12 mouse cellular contexts compared by ENCODE assay signal in the genomic region with DNA sequence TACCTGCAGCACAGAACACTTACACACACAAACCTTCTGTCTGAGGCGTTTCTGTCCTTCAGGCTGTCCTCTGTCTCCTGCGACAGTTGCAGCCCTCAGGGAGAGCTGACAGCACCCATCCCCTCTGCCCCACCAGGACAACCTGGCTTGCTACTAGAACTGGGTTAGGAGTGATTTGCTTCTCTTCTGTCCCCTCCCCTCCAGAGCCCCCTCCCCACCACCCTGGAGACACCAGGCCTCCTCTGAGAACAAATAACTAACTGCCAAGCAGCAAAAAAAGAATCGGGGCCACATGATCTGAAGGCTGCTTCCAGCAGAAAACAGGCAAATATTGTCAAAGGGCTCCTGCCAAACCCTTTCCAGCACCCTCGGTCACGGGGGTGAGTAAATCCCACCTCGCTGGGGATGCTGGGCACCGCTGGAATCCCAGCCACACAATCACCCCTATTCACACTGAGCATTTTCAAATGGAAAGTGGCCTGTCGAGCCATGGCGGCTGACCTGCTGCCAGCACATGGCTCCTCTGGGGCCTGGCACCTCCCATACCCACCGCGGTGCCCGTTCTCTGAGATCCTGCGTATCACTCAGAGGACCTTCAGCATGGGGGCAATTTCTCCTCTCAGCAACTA. TPM values are rescaled to one million over a fixed set of nuclear protein-coding genes. Genes with fewer than 3 reads are reported as not detected.
DNase-seq lines count a peak whose midpoint lies in the region; ATAC-seq and TF ChIP-seq lines count a peak whose summit lies in the region.
"Had no signal": no experiment of that assay in that cellular context is flagged by ENCODE, and none has a peak within 500 bp of the region (broad histone marks: within the 10 kb centered on the region; RNA-seq: fewer than 3 reads in every experiment).

No protein-coding gene starts in this region.

- H3K4me3 ChIP-seq in heart, adult 2 months: no peak overlapping the region
- H3K4me3 ChIP-seq in heart, embryonic 12.5 days: no peak overlapping the region
- no peak overlapping the region for H3K4me3 ChIP-seq in kidney, embryonic 16.5 days (ENCODE audit: low read length)
- no peak overlapping the region for H3K4me3 ChIP-seq in intestine, embryonic 16.5 days (ENCODE audit: low read length)
- H3K4me3 ChIP-seq: liver, embryonic 15.5 days had no signal

- no peak for TF ChIP-seq EP300 in heart, adult 2 months (IDR thresholded peaks at IDR 0.05; ENCODE audit: insufficient read depth, low read depth, low read length)

- no peaks in the 10 kb centered on the region for H3K79me2 ChIP-seq in heart, adult 2 months (replicated peaks; ENCODE audit: control insufficient read depth, insufficient read depth, low read length)

- no peaks in the 10 kb centered on the region for H3K36me3 ChIP-seq in heart, adult 2 months (ENCODE audit: control insufficient read depth, insufficient read depth, low read length)
- H3K36me3 ChIP-seq in heart, embryonic 12.5 days: no peaks in the 10 kb centered on the region
- H3K36me3 ChIP-seq in kidney, embryonic 16.5 days (ENCODE audit: insufficient read depth, low read length): no peaks in the 10 kb centered on the region
- no peaks in the 10 kb centered on the region for H3K36me3 ChIP-seq in intestine, embryonic 16.5 days (ENCODE audit: control insufficient read depth, insufficient read depth, low read length)
- H3K36me3 ChIP-seq: liver, embryonic 15.5 days had no signal

- WGBS in heart, adult 2 months: 80% methylated on average over 13 of the region's 13 CpGs
- WGBS in heart, embryonic 12.5 days: 77% methylated on average over 13 of the region's 13 CpGs
- WGBS in kidney, embryonic 16.5 days: 70% methylated on average over 13 of the region's 13 CpGs
- 62% methylated on average over 13 of the region's 13 CpGs for WGBS in intestine, embryonic 16.5 days

- no peaks in the 10 kb centered on the region for H3K27me3 ChIP-seq in heart, adult 2 months (ENCODE audit: control insufficient read depth, insufficient read depth, low read length)
- peaks cover 4% of the 10 kb centered on the region; the same call in 1 of the 2 replicates for H3K27me3 ChIP-seq in heart, embryonic 12.5 days (replicated peaks)
- no peaks in the 10 kb centered on the region for H3K27me3 ChIP-seq in kidney, embryonic 16.5 days (ENCODE audit: insufficient read depth, low read length)
- H3K27me3 ChIP-seq in intestine, embryonic 16.5 days (replicated peaks; ENCODE audit: control insufficient read depth, insufficient read depth, low read length): no peaks in the 10 kb centered on the region
- H3K27me3 ChIP-seq: liver, embryonic 15.5 days had no signal

- no peak for TF ChIP-seq CTCF in heart, adult 2 months (IDR thresholded peaks at IDR 0.05)

- DNase-seq in heart, adult 2 months: peak in 1 of 2 experiments; percentile 7
- peak; percentile 18 for DNase-seq in brain, adult 2 months (ENCODE audit: low read depth, low spot score)
- peak; percentile 28 to 41 for DNase-seq in cerebellum, postnatal 10 days
- peak; percentile 30 to 50 for DNase-seq in layer of hippocampus, postnatal 36 days
- DNase-seq in B cell, adult 2 months: no peak
- DNase-seq: kidney, postnatal 10 days; thymus, postnatal 36 days had no signal

- intact Hi-C loops in heart, adult 2 months (cut with DNase I): no loop called here

- H3K9me3 ChIP-seq in heart, embryonic 12.5 days (replicated peaks): no peaks in the 10 kb centered on the region
- H3K9me3 ChIP-seq in kidney, embryonic 16.5 days (ENCODE audit: low read length): no peaks in the 10 kb centered on the region
- H3K9me3 ChIP-seq in intestine, embryonic 16.5 days (ENCODE audit: control insufficient read depth, low read length): no peaks in the 10 kb centered on the region
- H3K9me3 ChIP-seq: liver, embryonic 15.5 days had no signal

- no peak for TF ChIP-seq POLR2A in heart, adult 2 months (IDR thresholded peaks at IDR 0.05; ENCODE audit: insufficient read depth, low read depth, low read length)

- H3K9ac ChIP-seq in heart, adult 2 months (ENCODE audit: low read depth, low read length): no peak overlapping the region
- no peak overlapping the region for H3K9ac ChIP-seq in heart, embryonic 12.5 days
- no peak overlapping the region for H3K9ac ChIP-seq in kidney, embryonic 16.5 days (replicated peaks; ENCODE audit: low read length)
- H3K9ac ChIP-seq in intestine, embryonic 16.5 days (ENCODE audit: low read depth, low read length): no peak overlapping the region
- H3K9ac ChIP-seq: liver, embryonic 15.5 days had no signal

- H3K4me2 ChIP-seq in heart, embryonic 12.5 days: no peak overlapping the region
- no peak overlapping the region for H3K4me2 ChIP-seq in kidney, embryonic 16.5 days (replicated peaks; ENCODE audit: low read depth, low read length)
- H3K4me2 ChIP-seq in intestine, embryonic 16.5 days (ENCODE audit: low read depth, low read length): no peak overlapping the region
- H3K4me2 ChIP-seq: liver, embryonic 15.5 days had no signal

- peak overlapping the region; percentile 71 for H3K27ac ChIP-seq in heart, adult 2 months
- H3K27ac ChIP-seq in heart, embryonic 12.5 days (ENCODE audit: poor library complexity, severe bottlenecking): no peak overlapping the region
- H3K27ac ChIP-seq in kidney, embryonic 16.5 days (ENCODE audit: low read length): no peak overlapping the region
- H3K27ac ChIP-seq in intestine, embryonic 16.5 days (ENCODE audit: low read length): no peak overlapping the region
- H3K27ac ChIP-seq: liver, embryonic 15.5 days had no signal

- peaks cover 1% of the 10 kb centered on the region; the same call in 1 of the 2 replicates for H3K4me1 ChIP-seq in heart, adult 2 months (ENCODE audit: control insufficient read depth, insufficient read depth, low read length)
- H3K4me1 ChIP-seq in heart, embryonic 12.5 days (replicated peaks): 0 out of 2 replicates have a peak, but pooled peaks cover 13% of the 10 kb centered on the region
- H3K4me1 ChIP-seq in kidney, embryonic 16.5 days (ENCODE audit: insufficient read depth, low read length): no peaks in the 10 kb centered on the region
- H3K4me1 ChIP-seq in intestine, embryonic 16.5 days (ENCODE audit: control insufficient read depth, insufficient read depth, low read length): no peaks in the 10 kb centered on the region

- ATAC-seq in heart, embryonic 12.5 days (ENCODE audit: insufficient number of reproducible peaks, low FRiP score): no peak
- ATAC-seq in kidney, embryonic 16.5 days (ENCODE audit: low FRiP score, low TSS enrichment): no peak
- no peak for ATAC-seq in intestine, embryonic 16.5 days

RNA-seq across cellular contexts. Expression of a gene that starts 47.5 kb away (rescaled TPM):
- under 1 TPM in 1 of 2 experiments, not detected in 1; 0.09 TPM for total RNA-seq in heart, adult 2 months (2021)
- polyA plus RNA-seq in heart, adult 2 months (2012; rRNA removed): 0.06 TPM in 1 of 2 replicates, not detected in the other
- 0.19 and 0.42 TPM in 2 replicates for polyA plus RNA-seq in heart, embryonic 12.5 days (2016; fragmentation: Nextera tagmentation; extraction: Ambion mirVana)
- total RNA-seq in layer of hippocampus, postnatal 36 days (2021): 10 to 100 TPM; 11.1 to 11.2 TPM
- 0.20 and 0.33 TPM in 2 replicates for polyA plus RNA-seq in kidney, embryonic 16.5 days (2015; fragmentation: Nextera tagmentation; extraction: Ambion mirVana)
- not detected in 2 replicates for polyA plus RNA-seq in intestine, embryonic 16.5 days (2015; fragmentation: Nextera tagmentation; extraction: Ambion mirVana)
- total RNA-seq: common myeloid progenitor, adult 5-6 weeks had no signal
- polyA plus RNA-seq: liver, embryonic 15.5 days had no signal

Comparison
In these comparisons a context has a peak if more than half of its experiments do, and no peak if none do; other contexts are left out.
1. DNase-seq: peak in brain, adult 2 months (single experiment), cerebellum, postnatal 10 days (2 of 2) and layer of hippocampus, postnatal 36 days (2 of 2); none in B cell, adult 2 months (0 of 2).